Mouse (Mus musculus): ENCODE data around the gene Vwf. TPM values are rescaled to one million over a fixed set of nuclear protein-coding genes. Genes with fewer than 3 reads are reported as not detected.
A peak's percentile ranks its signal among the peaks of the same experiment; 100 is the strongest.

Vwf gene
- polyA plus RNA-seq, 1 experiment = 7.6 TPM

- Histone ChIP-seq H3K27ac (replicated peaks; ENCODE audit: low read depth, low read length) (0 out of 2 replicates have a peak overlapping the region, but pooled peaks have one; percentile 45), H3K4me1 (ENCODE audit: control insufficient read depth, insufficient read depth, insufficient read length, low read length) (peaks cover 12% of the 10 kb centered on the region), H3K4me3 (ENCODE audit: insufficient read depth, low read depth, low read length) (no peak overlapping the region)
Measured at GRCm38 (mm10) chr6:125529479-125529878, 17.1 kb upstream of the Vwf start.

GRCm38 (mm10) chr6:125533104-125533650 is 13.4 kb upstream of the Vwf start:
- H3K4me3 ChIP-seq (ENCODE audit: insufficient read depth, low read depth, low read length) = no peak overlapping the region
- peaks cover 10% of the 10 kb centered on the region for H3K4me1 ChIP-seq (ENCODE audit: control insufficient read depth, insufficient read depth, insufficient read length, low read length)
- no peak overlapping the region for H3K27ac ChIP-seq (replicated peaks; ENCODE audit: low read depth, low read length)

DNA sequence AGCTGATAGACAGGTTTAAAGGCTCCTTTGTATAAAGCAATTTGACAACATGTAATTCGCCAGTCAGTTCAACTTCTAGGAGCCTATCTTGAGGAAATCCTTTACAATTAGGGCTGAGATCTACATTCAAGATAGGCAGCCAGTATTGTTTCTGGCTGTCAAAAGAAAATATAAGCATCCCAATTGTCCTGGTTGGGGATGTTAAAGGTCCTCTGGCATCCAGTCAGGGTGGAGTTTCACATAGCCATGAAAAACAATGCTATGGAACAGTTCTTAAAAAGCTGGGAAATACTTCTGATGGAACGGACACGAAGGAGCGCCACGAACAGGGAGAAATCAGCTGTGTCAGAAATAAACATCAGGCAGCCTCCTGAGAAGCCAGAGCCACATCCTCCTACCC is 11.6 kb upstream of the Vwf start:
- no peak overlapping the region for H3K27ac ChIP-seq (replicated peaks; ENCODE audit: low read depth, low read length)
- no peak overlapping the region for H3K4me3 ChIP-seq (ENCODE audit: insufficient read depth, low read depth, low read length)
- peaks cover 7% of the 10 kb centered on the region for H3K4me1 ChIP-seq (ENCODE audit: control insufficient read depth, insufficient read depth, insufficient read length, low read length)

DNA sequence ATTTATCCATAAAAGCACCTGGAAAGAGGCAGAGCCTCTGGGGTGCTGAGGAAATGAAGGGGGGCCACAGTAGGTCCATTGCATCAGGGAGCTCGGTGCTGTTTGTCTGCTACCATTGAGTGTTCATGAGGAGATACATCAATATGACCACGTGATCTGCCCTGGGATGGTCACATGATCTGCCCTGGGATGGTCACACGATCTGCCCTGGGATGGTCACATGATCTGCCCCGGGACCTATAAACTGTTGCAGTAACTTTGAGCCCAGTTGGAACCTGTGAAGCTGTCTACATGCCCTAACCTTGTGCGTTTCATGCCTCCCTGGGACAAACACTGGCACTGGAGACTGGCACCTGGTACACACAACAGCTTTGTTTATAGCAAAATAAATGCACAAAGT is 8.1 kb upstream of the Vwf start:
- no peak overlapping the region for H3K27ac ChIP-seq (replicated peaks; ENCODE audit: low read depth, low read length)
- H3K4me3 ChIP-seq (ENCODE audit: insufficient read depth, low read depth, low read length) = no peak overlapping the region
- peaks cover 3% of the 10 kb centered on the region; the same call in 1 of the 2 replicates for H3K4me1 ChIP-seq (ENCODE audit: control insufficient read depth, insufficient read depth, insufficient read length, low read length)

GRCm38 (mm10) chr6:125539423-125539822 is 7.2 kb upstream of the Vwf start:
- Histone ChIP-seq H3K27ac (replicated peaks; ENCODE audit: low read depth, low read length) (no peak overlapping the region), H3K4me3 (ENCODE audit: insufficient read depth, low read depth, low read length) (no peak overlapping the region), H3K4me1 (ENCODE audit: control insufficient read depth, insufficient read depth, insufficient read length, low read length) (peaks cover 2% of the 10 kb centered on the region; the same call in 1 of the 2 replicates)

DNA sequence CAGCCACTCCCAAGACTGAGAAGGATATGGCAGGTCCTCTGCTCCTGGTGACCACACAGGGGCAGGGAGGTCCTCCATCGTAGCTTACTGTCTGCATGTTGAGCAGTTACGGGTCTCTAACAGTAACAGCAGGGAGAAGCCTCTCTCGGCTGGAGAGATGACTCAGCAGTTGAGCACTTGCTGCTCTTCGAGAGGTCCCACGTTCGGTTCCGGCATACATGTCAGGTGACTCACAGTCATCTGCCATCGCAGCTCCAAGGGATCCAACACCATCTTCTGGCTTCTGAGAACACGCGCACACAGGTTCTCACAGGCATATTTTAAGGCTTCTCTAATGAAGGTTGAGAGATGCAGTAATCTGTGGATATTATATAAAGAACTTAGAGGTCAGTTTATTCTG is 6.4 kb upstream of the Vwf start:
- Histone ChIP-seq H3K4me1 (ENCODE audit: control insufficient read depth, insufficient read depth, insufficient read length, low read length) (peaks cover 2% of the 10 kb centered on the region; the same call in 1 of the 2 replicates), H3K27ac (replicated peaks; ENCODE audit: low read depth, low read length) (no peak overlapping the region), H3K4me3 (ENCODE audit: insufficient read depth, low read depth, low read length) (no peak overlapping the region)

DNA sequence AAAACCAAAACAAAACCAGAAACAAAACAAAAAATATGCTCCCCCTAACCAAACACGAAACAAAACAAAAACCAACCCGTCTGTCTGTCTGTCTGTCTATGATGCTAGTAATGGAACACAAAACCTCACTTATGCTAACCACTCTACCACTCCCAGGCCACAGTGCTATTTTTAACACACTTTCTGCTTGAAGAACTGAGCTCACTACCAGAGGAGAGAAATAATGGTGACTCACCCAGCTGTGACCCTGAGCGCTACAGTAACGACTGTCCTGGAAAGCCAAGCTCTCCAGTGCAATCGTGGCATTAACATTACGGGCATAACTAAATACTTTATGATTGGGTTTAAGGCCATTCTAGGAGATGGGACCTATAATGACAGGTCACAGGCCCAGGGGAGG is 5.7 kb upstream of the Vwf start:
- no peak overlapping the region for H3K27ac ChIP-seq (replicated peaks; ENCODE audit: low read depth, low read length)
- peaks cover 2% of the 10 kb centered on the region; the same call in 1 of the 2 replicates for H3K4me1 ChIP-seq (ENCODE audit: control insufficient read depth, insufficient read depth, insufficient read length, low read length)
- H3K4me3 ChIP-seq (ENCODE audit: insufficient read depth, low read depth, low read length) = no peak overlapping the region

DNA sequence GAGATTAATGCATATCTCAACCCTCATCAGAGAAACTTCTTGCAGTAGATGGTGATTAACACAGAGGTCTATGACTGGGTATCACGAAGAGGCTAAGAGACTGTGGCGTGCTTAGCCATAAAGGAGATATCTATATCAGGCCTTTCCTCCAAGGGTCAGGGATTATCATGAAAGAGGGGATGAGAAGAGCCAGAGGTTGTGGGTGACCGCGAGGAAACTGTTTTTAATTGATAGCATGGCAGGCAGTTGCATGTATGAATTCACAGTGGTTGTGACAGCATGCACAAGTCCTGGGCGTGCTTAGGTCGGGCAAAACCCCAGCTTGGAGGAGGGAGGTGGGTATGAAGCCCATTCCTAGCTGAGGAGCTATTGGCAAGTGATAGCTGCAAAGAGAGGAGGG is 5.3 kb upstream of the Vwf start:
- Histone ChIP-seq H3K4me1 (ENCODE audit: control insufficient read depth, insufficient read depth, insufficient read length, low read length) (peaks cover 2% of the 10 kb centered on the region; the same call in 1 of the 2 replicates), H3K4me3 (ENCODE audit: insufficient read depth, low read depth, low read length) (no peak overlapping the region), H3K27ac (replicated peaks; ENCODE audit: low read depth, low read length) (no peak overlapping the region)

DNA sequence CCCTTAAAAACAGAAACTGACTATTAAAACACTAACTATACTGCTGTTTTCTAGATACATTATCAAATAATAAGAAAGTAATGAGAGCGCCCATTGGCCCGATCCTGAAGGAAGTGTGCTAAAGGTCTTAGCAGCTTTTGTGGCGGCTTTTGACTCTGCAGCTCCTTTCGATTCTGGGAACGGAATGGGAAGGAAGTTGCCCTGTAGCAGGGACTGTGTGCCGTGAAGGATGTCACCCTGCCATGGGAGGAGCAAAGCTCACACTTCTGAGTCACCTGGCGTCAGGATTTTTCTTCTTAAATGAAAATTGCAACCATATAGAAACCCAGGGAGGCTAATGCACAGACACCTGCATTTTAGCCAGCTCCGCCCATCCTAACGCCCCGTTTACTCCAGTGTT is 1.8 kb downstream of the Vwf start:
- H3K4me1 ChIP-seq (ENCODE audit: control insufficient read depth, insufficient read depth, insufficient read length, low read length) = peaks cover 4% of the 10 kb centered on the region; the same call in 1 of the 2 replicates
- no peak overlapping the region for H3K27ac ChIP-seq (replicated peaks; ENCODE audit: low read depth, low read length)
- no peak overlapping the region for H3K4me3 ChIP-seq (ENCODE audit: insufficient read depth, low read depth, low read length)

DNA sequence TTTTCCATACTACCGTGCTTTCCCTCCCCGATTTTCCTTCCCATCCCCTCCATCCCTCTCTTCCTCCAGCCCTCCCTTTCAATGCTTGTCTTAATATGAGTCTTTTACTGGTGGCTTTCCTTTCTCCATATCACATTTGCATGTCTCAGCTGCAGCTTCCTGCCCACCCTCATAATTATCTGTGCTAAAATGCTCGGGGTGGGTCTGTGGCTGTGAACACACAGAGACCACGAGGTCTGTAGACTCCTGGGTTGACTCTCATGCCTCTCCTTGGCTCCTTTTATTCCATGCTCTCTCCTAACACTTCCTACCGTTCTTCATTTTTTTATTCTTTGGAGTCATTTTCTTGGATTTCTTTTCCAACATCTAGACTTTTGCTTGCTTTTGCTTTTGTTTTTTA is 3.6 kb downstream of the Vwf start:
- no peak overlapping the region for H3K4me3 ChIP-seq (ENCODE audit: insufficient read depth, low read depth, low read length)
- H3K4me1 ChIP-seq (ENCODE audit: control insufficient read depth, insufficient read depth, insufficient read length, low read length) = peaks cover 4% of the 10 kb centered on the region; the same call in 1 of the 2 replicates
- H3K27ac ChIP-seq (replicated peaks; ENCODE audit: low read depth, low read length) = no peak overlapping the region

GRCm38 (mm10) chr6:125552760-125553159 is 6.2 kb downstream of the Vwf start:
- Histone ChIP-seq H3K27ac (replicated peaks; ENCODE audit: low read depth, low read length) (no peak overlapping the region), H3K4me1 (ENCODE audit: control insufficient read depth, insufficient read depth, insufficient read length, low read length) (peaks cover 4% of the 10 kb centered on the region; the same call in 1 of the 2 replicates), H3K4me3 (ENCODE audit: insufficient read depth, low read depth, low read length) (no peak overlapping the region)

GRCm38 (mm10) chr6:125553551-125553950 is 7.0 kb downstream of the Vwf start:
- Histone ChIP-seq H3K4me1 (ENCODE audit: control insufficient read depth, insufficient read depth, insufficient read length, low read length) (peaks cover 3% of the 10 kb centered on the region; the same call in 1 of the 2 replicates), H3K27ac (replicated peaks; ENCODE audit: low read depth, low read length) (no peak overlapping the region), H3K4me3 (ENCODE audit: insufficient read depth, low read depth, low read length) (peak overlapping the region; percentile 8; the same call in 1 of the 2 replicates)

GRCm38 (mm10) chr6:125558831-125559230 is 12.3 kb downstream of the Vwf start:
- no peak overlapping the region for H3K4me3 ChIP-seq (ENCODE audit: insufficient read depth, low read depth, low read length)
- H3K4me1 ChIP-seq (ENCODE audit: control insufficient read depth, insufficient read depth, insufficient read length, low read length) = 0 out of 2 replicates have a peak, but pooled peaks cover 2% of the 10 kb centered on the region

DNA sequence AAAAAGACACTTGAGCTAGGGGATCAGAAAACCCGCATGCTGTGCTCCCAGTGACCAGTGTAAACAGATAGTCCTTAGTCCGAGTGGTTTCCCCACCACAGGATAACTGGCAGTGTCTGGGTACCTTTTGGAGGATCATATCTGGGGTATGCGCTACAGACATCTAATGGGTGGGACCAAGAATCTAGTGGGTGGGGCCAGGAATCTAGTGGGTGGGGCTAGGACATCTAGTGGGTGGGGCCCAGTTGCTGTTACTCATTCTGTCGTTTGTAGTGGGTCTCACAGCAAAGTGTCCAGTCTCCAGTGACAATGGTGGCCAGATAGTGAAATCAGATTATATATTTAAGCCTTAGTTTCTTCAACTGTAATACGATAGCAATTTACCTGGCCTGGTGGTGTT is 14.5 kb downstream of the Vwf start:
- no peak overlapping the region for H3K4me3 ChIP-seq (ENCODE audit: insufficient read depth, low read depth, low read length)
- H3K27ac ChIP-seq (replicated peaks; ENCODE audit: low read depth, low read length) = no peak overlapping the region
- H3K4me1 ChIP-seq (ENCODE audit: control insufficient read depth, insufficient read depth, insufficient read length, low read length) = 0 out of 2 replicates have a peak, but pooled peaks cover 2% of the 10 kb centered on the region

More at GRCm38 (mm10) chr6:125558831-125559230, 12.3 kb downstream of the Vwf start:
- no peak overlapping the region for H3K27ac ChIP-seq (replicated peaks; ENCODE audit: low read depth, low read length)

DNA sequence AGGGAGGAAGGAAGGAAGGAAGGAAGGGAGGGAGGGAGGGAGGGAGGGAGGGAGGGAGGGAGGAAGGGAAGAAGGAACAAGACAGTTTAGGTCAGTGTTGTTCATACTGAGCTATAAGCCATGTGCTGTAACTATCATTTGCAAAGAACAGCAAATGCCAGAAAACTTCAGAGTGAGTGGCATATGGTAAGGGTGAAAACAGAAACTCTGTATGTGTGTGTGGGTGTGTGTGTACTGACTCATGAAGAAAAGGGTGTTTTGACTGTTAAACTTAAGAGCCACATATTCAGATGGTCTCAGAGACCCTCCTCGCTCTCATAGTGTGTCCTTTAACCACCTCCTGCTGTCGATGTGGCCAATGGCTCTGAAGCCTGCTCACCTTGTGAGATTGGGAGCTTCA is 14.9 kb downstream of the Vwf start:
- Histone ChIP-seq H3K4me1 (ENCODE audit: control insufficient read depth, insufficient read depth, insufficient read length, low read length) (0 out of 2 replicates have a peak, but pooled peaks cover 2% of the 10 kb centered on the region), H3K27ac (replicated peaks; ENCODE audit: low read depth, low read length) (no peak overlapping the region), H3K4me3 (ENCODE audit: insufficient read depth, low read depth, low read length) (no peak overlapping the region)

- Histone ChIP-seq H3K4me3 (ENCODE audit: insufficient read depth, low read depth, low read length) (no peak overlapping the region), H3K4me1 (ENCODE audit: control insufficient read depth, insufficient read depth, insufficient read length, low read length) (0 out of 2 replicates have a peak, but pooled peaks cover 2% of the 10 kb centered on the region), H3K27ac (replicated peaks; ENCODE audit: low read depth, low read length) (no peak overlapping the region)
Measured at GRCm38 (mm10) chr6:125564812-125565281, 18.3 kb downstream of the Vwf start.

All from brown adipose tissue, adult 24 weeks (tissue).